Mouse (Mus musculus): Measurements from ENCODE around the gene Zfp341. TPM values are rescaled to one million over a fixed set of nuclear protein-coding genes. Genes with fewer than 3 reads are reported as not detected.

Gene Zfp341
- polyA plus RNA-seq, 2 experiments, result 1.1 to 3.6 TPM

- Histone ChIP-seq H3K9me3 (ENCODE audit: control insufficient read depth, low read length) (no peaks in the 10 kb centered on the region), H3K36me3 (replicated peaks; ENCODE audit: control insufficient read depth, insufficient read depth, low read depth) (no peaks in the 10 kb centered on the region), H3K27me3 (ENCODE audit: control insufficient read depth, insufficient read depth, low read length) (no peaks in the 10 kb centered on the region), H3K9ac (replicated peaks) (no peak overlapping the region), H3K4me1 (replicated peaks; ENCODE audit: control insufficient read depth in 2 of 2, insufficient read depth in 2 of 2, low read length in 1 of 2) (peaks cover 24 to 35% of the 10 kb centered on the region in 2 experiments), H3K4me2 (ENCODE audit: low read depth) (no peak overlapping the region), H3K27ac (no peak overlapping the region), H3K4me3 (ENCODE audit: insufficient read depth in 1 of 2, low read depth in 2 of 2, low read length in 2 of 2) (no peak overlapping the region)
- 82% methylated on average over 3 of the region's 3 CpGs for WGBS (ENCODE audit: insufficient replicate concordance)
- TF ChIP-seq EP300 (IDR thresholded peaks at IDR 0.05; ENCODE audit: low read depth), result no peak
- TF ChIP-seq CTCF (IDR thresholded peaks at IDR 0.05; ENCODE audit: low read depth), result no peak
- ATAC-seq (ENCODE audit: insufficient read depth) (no peak), DNase-seq (ENCODE audit: low read depth in 3 of 3, low spot score in 3 of 3) (no peak)
Observed at GRCm38 (mm10) chr2:154617061-154617460, 4.0 kb downstream of the Zfp341 start.

- Histone ChIP-seq H3K27ac (no peak overlapping the region), H3K27me3 (ENCODE audit: control insufficient read depth, insufficient read depth, low read length) (no peaks in the 10 kb centered on the region), H3K9me3 (ENCODE audit: control insufficient read depth, low read length) (peaks cover 5% of the 10 kb centered on the region; the same call in 1 of the 2 replicates), H3K36me3 (replicated peaks; ENCODE audit: control insufficient read depth, insufficient read depth, low read depth) (no peaks in the 10 kb centered on the region), H3K4me2 (ENCODE audit: low read depth) (no peak overlapping the region), H3K4me1 (replicated peaks; ENCODE audit: control insufficient read depth in 2 of 2, insufficient read depth in 2 of 2, low read length in 1 of 2) (peaks cover 0 to 6% of the 10 kb centered on the region in 2 experiments; a peak in 2 of 4 replicates), H3K9ac (replicated peaks) (no peak overlapping the region), H3K4me3 (ENCODE audit: insufficient read depth in 1 of 2, low read depth in 2 of 2, low read length in 2 of 2) (no peak overlapping the region)
- no peak for TF ChIP-seq EP300 (IDR thresholded peaks at IDR 0.05; ENCODE audit: low read depth)
- no peak for TF ChIP-seq CTCF (IDR thresholded peaks at IDR 0.05; ENCODE audit: low read depth)
- 52% methylated on average over 5 of the region's 5 CpGs for WGBS (ENCODE audit: insufficient replicate concordance)
- DNase-seq (ENCODE audit: low read depth in 3 of 3, low spot score in 3 of 3), result no peak
- no peak for ATAC-seq (ENCODE audit: insufficient read depth)
Observed at GRCm38 (mm10) chr2:154621684-154622083, 8.6 kb downstream of the Zfp341 start.

DNA sequence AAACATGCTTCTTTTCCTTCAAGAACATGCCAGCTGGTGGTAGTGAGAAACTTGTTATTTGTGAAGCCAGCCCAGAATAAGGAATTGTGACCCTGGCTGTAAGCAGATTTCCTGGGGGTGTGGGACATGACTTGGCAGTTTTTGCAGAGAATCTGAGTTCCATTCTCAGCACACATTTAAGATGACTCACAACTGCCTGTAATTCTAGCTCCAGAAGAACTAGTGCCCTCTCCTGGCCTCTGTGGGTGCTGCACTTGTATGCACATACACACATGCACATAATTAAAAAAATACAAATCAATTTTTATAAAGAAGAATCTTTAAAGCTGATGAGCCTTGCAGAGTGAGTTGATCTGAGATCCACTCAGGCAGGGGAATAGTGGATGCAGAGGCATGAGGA lies 11.0 kb downstream of the Zfp341 start:
- Histone ChIP-seq H3K27me3 (ENCODE audit: control insufficient read depth, insufficient read depth, low read length) (no peaks in the 10 kb centered on the region), H3K4me1 (replicated peaks; ENCODE audit: control insufficient read depth in 2 of 2, insufficient read depth in 2 of 2, low read length in 1 of 2) (peaks cover 0 to 5% of the 10 kb centered on the region in 2 experiments; a peak in 1 of 4 replicates), H3K9me3 (ENCODE audit: control insufficient read depth, low read length) (peaks cover 5% of the 10 kb centered on the region; the same call in 1 of the 2 replicates), H3K9ac (replicated peaks) (no peak overlapping the region), H3K4me3 (ENCODE audit: insufficient read depth in 1 of 2, low read depth in 2 of 2, low read length in 2 of 2) (no peak overlapping the region), H3K4me2 (ENCODE audit: low read depth) (no peak overlapping the region), H3K27ac (no peak overlapping the region), H3K36me3 (replicated peaks; ENCODE audit: control insufficient read depth, insufficient read depth, low read depth) (peaks cover 4% of the 10 kb centered on the region; the same call in 1 of the 2 replicates)
- TF ChIP-seq EP300 (IDR thresholded peaks at IDR 0.05; ENCODE audit: low read depth), result no peak
- TF ChIP-seq CTCF (IDR thresholded peaks at IDR 0.05; ENCODE audit: low read depth), result peak; percentile 45; the same call in 1 of the 2 replicates
- ATAC-seq (ENCODE audit: insufficient read depth) (no peak), DNase-seq (ENCODE audit: low read depth in 3 of 3, low spot score in 3 of 3) (no peak)

GRCm38 (mm10) chr2:154630531-154630930 lies 17.4 kb downstream of the Zfp341 start:
- Histone ChIP-seq H3K9ac (replicated peaks) (peak overlapping the region; percentile 97), H3K27ac (peak overlapping the region; percentile 98), H3K4me2 (ENCODE audit: low read depth) (peak overlapping the region; percentile 69), H3K4me1 (replicated peaks; ENCODE audit: control insufficient read depth in 2 of 2, insufficient read depth in 2 of 2, low read length in 1 of 2) (peaks cover 30 to 37% of the 10 kb centered on the region in 2 experiments), H3K4me3 (ENCODE audit: insufficient read depth in 1 of 2, low read depth in 2 of 2, low read length in 2 of 2) (peak overlapping the region; percentile 68 to 79), H3K9me3 (ENCODE audit: control insufficient read depth, low read length) (no peaks in the 10 kb centered on the region), H3K27me3 (ENCODE audit: control insufficient read depth, insufficient read depth, low read length) (no peaks in the 10 kb centered on the region), H3K36me3 (replicated peaks; ENCODE audit: control insufficient read depth, insufficient read depth, low read depth) (peaks cover 13% of the 10 kb centered on the region)
- DNase-seq (ENCODE audit: low read depth in 3 of 3, low spot score in 3 of 3), result no peak
- no peak for TF ChIP-seq CTCF (IDR thresholded peaks at IDR 0.05; ENCODE audit: low read depth)
- TF ChIP-seq EP300 (IDR thresholded peaks at IDR 0.05; ENCODE audit: low read depth), result no peak
- WGBS (ENCODE audit: insufficient replicate concordance), result 73% methylated on average over 5 of the region's 5 CpGs
- ATAC-seq (ENCODE audit: insufficient read depth), result no peak

GRCm38 (mm10) chr2:154632203-154632780 lies 19.2 kb downstream of the Zfp341 start:
- TF ChIP-seq CTCF (IDR thresholded peaks at IDR 0.05; ENCODE audit: low read depth) (no peak), EP300 (IDR thresholded peaks at IDR 0.05; ENCODE audit: low read depth) (peak; percentile 66)
- peaks cover 33 to 42% of the 10 kb centered on the region in 2 experiments for H3K4me1 ChIP-seq (replicated peaks; ENCODE audit: control insufficient read depth in 2 of 2, insufficient read depth in 2 of 2, low read length in 1 of 2)
- WGBS (ENCODE audit: insufficient replicate concordance), result 21% methylated on average over 16 of the region's 16 CpGs

More at GRCm38 (mm10) chr2:154632203-154632780, 19.2 kb downstream of the Zfp341 start:
- H3K9me3 ChIP-seq (ENCODE audit: control insufficient read depth, low read length), result no peaks in the 10 kb centered on the region
- ATAC-seq (ENCODE audit: insufficient read depth), result peak; percentile 85
- H3K4me2 ChIP-seq (ENCODE audit: low read depth), result peak overlapping the region; percentile 69
- peak overlapping the region; percentile 97 for H3K9ac ChIP-seq (replicated peaks)
- H3K27me3 ChIP-seq (ENCODE audit: control insufficient read depth, insufficient read depth, low read length), result no peaks in the 10 kb centered on the region
- H3K27ac ChIP-seq, result peak overlapping the region; percentile 98
- peaks cover 13% of the 10 kb centered on the region for H3K36me3 ChIP-seq (replicated peaks; ENCODE audit: control insufficient read depth, insufficient read depth, low read depth)
- peak overlapping the region; percentile 68 to 79 for H3K4me3 ChIP-seq (ENCODE audit: insufficient read depth in 1 of 2, low read depth in 2 of 2, low read length in 2 of 2)
- DNase-seq (ENCODE audit: low read depth in 3 of 3, low spot score in 3 of 3), result peak; percentile 80 to 86 (median 82)
